Mouse (Mus musculus): Measurements from ENCODE around the gene Rpp25. TPM values are rescaled to one million over a fixed set of nuclear protein-coding genes. Genes with fewer than 3 reads are reported as not detected.

Gene Rpp25
- polyA plus RNA-seq, 1 experiment from 2014 or later, result 4.2 TPM

DNA sequence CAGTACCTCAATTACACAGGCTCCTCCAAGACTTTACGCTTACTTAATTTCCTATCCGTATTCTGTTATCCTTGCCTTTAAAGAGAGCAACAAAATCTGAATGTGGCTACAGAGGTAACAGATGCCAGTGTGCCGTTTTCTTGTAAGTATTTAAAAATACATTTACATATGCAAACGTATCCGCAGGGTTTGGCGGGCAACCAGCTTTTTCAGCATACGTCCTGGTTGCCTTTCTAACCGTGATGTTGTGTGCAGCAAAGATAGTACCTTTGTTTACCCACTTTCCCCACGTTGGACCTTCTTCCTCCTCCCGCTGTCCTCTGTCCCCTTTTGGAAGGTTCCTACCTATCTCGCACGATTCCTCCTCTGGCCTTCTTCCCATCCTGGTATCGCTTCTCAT lies 2.4 kb upstream of the Rpp25 start:
- no peaks in the 10 kb centered on the region for H3K9me3 ChIP-seq (replicated peaks; ENCODE audit: low read length)
- no peak overlapping the region for H3K9ac ChIP-seq (ENCODE audit: low read depth, low read length)
- WGBS, result 16% methylated on average over 13 of the region's 13 CpGs
- peak overlapping the region; percentile 92; the same call in 1 of the 2 replicates for H3K4me2 ChIP-seq (ENCODE audit: low read length)
- ATAC-seq (replicated peaks; ENCODE audit: low FRiP score, low read depth), result no peak
- no peak overlapping the region for H3K4me3 ChIP-seq (replicated peaks; ENCODE audit: low read depth, low read length)
- H3K27me3 ChIP-seq (ENCODE audit: insufficient read depth, low read length), result peaks cover 33% of the 10 kb centered on the region
- peaks cover 21% of the 10 kb centered on the region for H3K4me1 ChIP-seq (replicated peaks; ENCODE audit: insufficient read depth, low read length)
- no peak for TF ChIP-seq CTCF (IDR thresholded peaks at IDR 0.05; ENCODE audit: low read depth)
- DNase-seq (ENCODE audit: low spot score), result no peak
- H3K36me3 ChIP-seq (ENCODE audit: insufficient read depth, low read length), result no peaks in the 10 kb centered on the region
- no peak overlapping the region for H3K27ac ChIP-seq

DNA sequence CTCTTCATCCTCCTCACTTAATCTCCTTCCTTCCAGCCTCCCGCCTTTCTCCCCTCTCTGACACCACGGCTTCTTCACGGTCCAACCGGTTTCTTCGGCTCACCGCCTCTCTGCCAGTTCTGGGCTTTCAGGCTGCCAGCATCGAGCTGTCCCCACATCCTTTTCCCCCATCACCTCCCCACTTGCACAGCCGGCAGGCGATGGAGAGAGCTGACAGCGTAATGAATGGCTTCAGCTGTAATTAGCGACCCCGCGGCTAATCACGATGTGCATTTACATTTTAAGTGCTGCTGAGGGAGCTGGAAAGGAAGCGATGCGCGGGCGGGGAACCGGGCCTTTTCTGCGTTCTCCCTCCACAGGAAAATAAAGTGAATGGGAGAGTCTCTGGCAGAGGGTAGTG lies 2.0 kb upstream of the Rpp25 start:
- Histone ChIP-seq H3K36me3 (ENCODE audit: insufficient read depth, low read length) (no peaks in the 10 kb centered on the region), H3K27ac (no peak overlapping the region), H3K4me3 (replicated peaks; ENCODE audit: low read depth, low read length) (no peak overlapping the region), H3K9ac (ENCODE audit: low read depth, low read length) (no peak overlapping the region), H3K9me3 (replicated peaks; ENCODE audit: low read length) (no peaks in the 10 kb centered on the region), H3K4me1 (replicated peaks; ENCODE audit: insufficient read depth, low read length) (peaks cover 21% of the 10 kb centered on the region), H3K4me2 (ENCODE audit: low read length) (peak overlapping the region; percentile 92; the same call in 1 of the 2 replicates), H3K27me3 (ENCODE audit: insufficient read depth, low read length) (peaks cover 33% of the 10 kb centered on the region)
- ATAC-seq (replicated peaks; ENCODE audit: low FRiP score, low read depth), result no peak
- under 1% methylated on average over 20 of the region's 20 CpGs for WGBS
- DNase-seq (ENCODE audit: low spot score), result peak; percentile 46
- TF ChIP-seq CTCF (IDR thresholded peaks at IDR 0.05; ENCODE audit: low read depth), result no peak

DNA sequence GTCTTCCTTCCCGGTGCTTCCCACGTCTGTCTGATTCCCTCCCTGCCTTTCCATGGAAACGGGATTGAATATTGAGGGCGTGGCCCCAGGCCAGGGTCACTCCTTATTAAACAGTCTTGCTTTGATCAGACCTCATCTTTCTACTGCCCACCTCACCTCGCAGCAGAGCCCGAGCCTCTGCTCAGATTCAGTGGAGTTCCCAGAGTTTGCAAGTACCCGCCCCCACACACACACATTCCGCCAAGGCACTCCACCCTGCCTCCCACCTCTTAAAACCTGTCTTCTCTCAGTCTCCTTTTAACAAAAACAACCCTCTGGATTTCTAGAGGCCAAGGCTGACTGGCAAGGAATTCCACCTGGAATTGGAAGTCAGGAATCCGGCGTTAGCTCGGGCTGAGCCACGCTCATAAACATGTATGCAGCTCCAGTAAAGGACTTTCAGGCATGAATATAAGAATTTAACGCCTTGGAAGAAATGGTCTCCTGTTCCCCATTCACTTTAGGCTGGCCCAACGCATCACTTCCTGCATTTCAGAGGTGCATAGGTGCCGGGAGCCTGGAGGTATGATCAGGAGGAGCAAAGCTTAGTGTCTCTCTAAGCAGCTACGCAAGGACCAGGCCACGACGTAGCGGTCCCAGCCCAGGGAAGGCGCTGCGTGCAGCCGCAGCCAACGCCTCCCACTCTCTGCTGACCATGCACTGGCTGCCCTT lies 760 bp upstream of the Rpp25 start:
- Histone ChIP-seq H3K27ac (peak overlapping the region; percentile 37; the same call in 1 of the 2 replicates), H3K36me3 (ENCODE audit: insufficient read depth, low read length) (no peaks in the 10 kb centered on the region), H3K9ac (ENCODE audit: low read depth, low read length) (no peak overlapping the region), H3K4me1 (replicated peaks; ENCODE audit: insufficient read depth, low read length) (peaks cover 21% of the 10 kb centered on the region), H3K4me2 (ENCODE audit: low read length) (peak overlapping the region; percentile 92), H3K27me3 (ENCODE audit: insufficient read depth, low read length) (peaks cover 33% of the 10 kb centered on the region), H3K4me3 (replicated peaks; ENCODE audit: low read depth, low read length) (peak overlapping the region; percentile 40), H3K9me3 (replicated peaks; ENCODE audit: low read length) (no peaks in the 10 kb centered on the region)
- no peak for TF ChIP-seq CTCF (IDR thresholded peaks at IDR 0.05; ENCODE audit: low read depth)
- WGBS, result 6% methylated on average over 23 of the region's 23 CpGs
- ATAC-seq (replicated peaks; ENCODE audit: low FRiP score, low read depth) (no peak; the same call in 1 of the 2 replicates), DNase-seq (ENCODE audit: low spot score) (peak; percentile 66)

DNA sequence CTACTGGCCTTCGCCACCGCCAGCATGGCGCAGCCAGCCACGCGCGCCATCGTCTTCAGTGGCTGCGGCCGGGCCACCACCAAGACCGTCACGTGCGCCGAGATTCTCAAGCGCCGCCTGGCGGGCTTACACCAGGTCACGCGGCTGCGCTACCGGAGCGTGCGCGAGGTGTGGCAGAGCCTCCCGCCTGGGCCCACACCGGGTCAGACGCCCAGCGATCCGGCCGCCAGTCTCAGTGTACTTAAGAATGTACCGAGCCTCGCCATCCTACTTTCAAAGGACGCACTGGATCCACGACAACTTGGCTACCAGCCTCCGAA lies 515 bp downstream of the Rpp25 start:
- Histone ChIP-seq H3K4me2 (ENCODE audit: low read length) (peak overlapping the region; percentile 92), H3K27me3 (ENCODE audit: insufficient read depth, low read length) (peaks cover 33% of the 10 kb centered on the region), H3K36me3 (ENCODE audit: insufficient read depth, low read length) (no peaks in the 10 kb centered on the region), H3K4me1 (replicated peaks; ENCODE audit: insufficient read depth, low read length) (peaks cover 21% of the 10 kb centered on the region), H3K27ac (no peak overlapping the region), H3K9me3 (replicated peaks; ENCODE audit: low read length) (no peaks in the 10 kb centered on the region), H3K4me3 (replicated peaks; ENCODE audit: low read depth, low read length) (peak overlapping the region; percentile 40), H3K9ac (ENCODE audit: low read depth, low read length) (peak overlapping the region; percentile 35; the same call in 1 of the 2 replicates)
- peak; percentile 72 for ATAC-seq (replicated peaks; ENCODE audit: low FRiP score, low read depth)
- peak; percentile 52 for TF ChIP-seq CTCF (IDR thresholded peaks at IDR 0.05; ENCODE audit: low read depth)
- WGBS, result 1% methylated on average over 31 of the region's 34 CpGs
- DNase-seq (ENCODE audit: low spot score), result peak; percentile 45

DNA sequence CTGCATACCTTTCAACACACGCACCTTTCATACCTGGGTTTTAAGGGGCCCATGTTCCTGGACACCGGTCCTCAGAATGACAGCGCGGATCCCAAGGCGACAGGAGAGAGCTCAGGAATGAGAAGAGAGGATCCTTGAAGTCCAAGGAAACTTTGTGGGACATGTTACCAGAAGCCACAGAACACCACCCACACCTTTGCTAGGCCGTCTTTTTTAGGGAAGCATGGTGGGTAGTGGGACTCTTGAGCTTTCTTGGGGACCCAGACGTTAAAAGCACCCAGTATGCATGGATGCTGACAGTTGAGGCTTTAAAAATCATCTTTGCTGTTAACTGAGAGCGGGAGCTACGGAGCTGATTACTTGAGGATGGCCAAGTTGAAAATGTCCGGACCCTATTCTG lies 1.1 kb downstream of the Rpp25 start:
- no peak overlapping the region for H3K4me3 ChIP-seq (replicated peaks; ENCODE audit: low read depth, low read length)
- no peak overlapping the region for H3K27ac ChIP-seq
- WGBS, result 52% methylated on average over 10 of the region's 10 CpGs
- no peak for ATAC-seq (replicated peaks; ENCODE audit: low FRiP score, low read depth)
- H3K9ac ChIP-seq (ENCODE audit: low read depth, low read length), result no peak overlapping the region
- no peak for TF ChIP-seq CTCF (IDR thresholded peaks at IDR 0.05; ENCODE audit: low read depth)
- H3K4me2 ChIP-seq (ENCODE audit: low read length), result peak overlapping the region; percentile 92
- H3K36me3 ChIP-seq (ENCODE audit: insufficient read depth, low read length), result no peaks in the 10 kb centered on the region
- DNase-seq (ENCODE audit: low spot score), result no peak
- no peaks in the 10 kb centered on the region for H3K9me3 ChIP-seq (replicated peaks; ENCODE audit: low read length)
- peaks cover 33% of the 10 kb centered on the region for H3K27me3 ChIP-seq (ENCODE audit: insufficient read depth, low read length)
- H3K4me1 ChIP-seq (replicated peaks; ENCODE audit: insufficient read depth, low read length), result peaks cover 21% of the 10 kb centered on the region

DNA sequence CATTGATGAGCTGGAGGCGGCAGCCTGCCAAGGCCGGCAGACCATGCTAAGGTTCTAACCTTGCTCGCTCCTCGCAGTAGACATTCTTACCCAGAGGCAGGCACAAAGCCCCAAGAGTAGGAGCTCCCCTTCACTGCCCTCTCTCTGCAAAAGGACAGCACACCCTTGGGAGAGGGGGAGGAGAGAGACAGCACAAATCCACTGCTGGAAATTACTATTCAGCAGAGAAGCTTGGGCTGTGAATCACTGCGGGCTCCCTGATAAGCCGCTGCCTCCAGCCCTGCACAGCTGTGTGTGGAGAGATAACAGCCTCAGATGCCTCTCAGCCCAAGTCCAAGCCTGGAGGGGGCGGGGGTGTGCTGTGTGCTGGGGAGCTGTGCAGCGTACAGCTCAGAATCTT lies 1.9 kb downstream of the Rpp25 start:
- 0 out of 2 replicates have a peak, but pooled peaks have one; percentile 6 for TF ChIP-seq CTCF (IDR thresholded peaks at IDR 0.05; ENCODE audit: low read depth)
- Histone ChIP-seq H3K4me1 (replicated peaks; ENCODE audit: insufficient read depth, low read length) (peaks cover 21% of the 10 kb centered on the region), H3K9ac (ENCODE audit: low read depth, low read length) (no peak overlapping the region), H3K36me3 (ENCODE audit: insufficient read depth, low read length) (no peaks in the 10 kb centered on the region), H3K27me3 (ENCODE audit: insufficient read depth, low read length) (peaks cover 33% of the 10 kb centered on the region), H3K4me3 (replicated peaks; ENCODE audit: low read depth, low read length) (no peak overlapping the region), H3K27ac (no peak overlapping the region), H3K9me3 (replicated peaks; ENCODE audit: low read length) (no peaks in the 10 kb centered on the region), H3K4me2 (ENCODE audit: low read length) (no peak overlapping the region)
- 5% methylated on average over 8 of the region's 8 CpGs for WGBS
- ATAC-seq (replicated peaks; ENCODE audit: low FRiP score, low read depth) (no peak), DNase-seq (ENCODE audit: low spot score) (peak; percentile 36)

All from kidney, postnatal 0 days (tissue).